Mouse (Mus musculus) intestine, embryonic 15.5 days (tissue): ENCODE measurements around the gene Far1. TPM values are rescaled to one million over a fixed set of nuclear protein-coding genes. Genes with fewer than 3 reads are reported as not detected.

ENCODE experiments used
- ATAC-seq: fragments of 200-750 bp; cut with Nextera tagmentation; 2 replicates; pipeline ENCODE4 v1.8.0; 2017; ENCODE audit warnings: moderate TSS enrichment, moderate library complexity
- H3K27ac ChIP-seq: fragments of 300-500 bp; sonication (generic); 2 replicates; pipeline ENCODE4 v1.5.1; 2015; ENCODE audit warnings: mild to moderate bottlenecking, inconsistent platforms
- H3K27me3 ChIP-seq: fragments of 300-500 bp; sonication (generic); replicated peaks from 2 replicates; pipeline ENCODE4 v1.6.1; 2015; ENCODE audit warnings: inconsistent platforms
- H3K36me3 ChIP-seq: fragments of 300-500 bp; sonication (generic); 2 replicates; pipeline ENCODE4 v1.6.1; 2015; ENCODE audit warnings: inconsistent platforms
- H3K4me1 ChIP-seq: fragments of 300-500 bp; sonication (generic); replicated peaks from 2 replicates; pipeline ENCODE4 v1.6.1; 2015; ENCODE audit warnings: inconsistent platforms
- H3K4me2 ChIP-seq: fragments of 300-500 bp; sonication (generic); replicated peaks from 2 replicates; pipeline ENCODE4 v1.6.1; 2015; ENCODE audit warnings: mild to moderate bottlenecking, inconsistent platforms
- H3K4me3 ChIP-seq: fragments of 300-500 bp; sonication (generic); replicated peaks from 2 replicates; pipeline ENCODE4 v1.5.1; 2015; ENCODE audit warnings: inconsistent platforms
- H3K9ac ChIP-seq: fragments of 300-500 bp; sonication (generic); 2 replicates; pipeline ENCODE4 v1.6.1; 2015; ENCODE audit warnings: inconsistent platforms
- H3K9me3 ChIP-seq: fragments of 300-500 bp; sonication (generic); 2 replicates; pipeline ENCODE4 v1.6.1; 2016; ENCODE audit warnings: inconsistent platforms
- whole genome bisulfite sequencing: fragments of 180-500 bp; shearing (Covaris S2); methylation state at CpG from one replicate; pipeline ENCODE4 v1.1.7; 2015; 5-methylcytosine and 5-hydroxymethylcytosine counted together
- polyA plus RNA-seq: library from polyadenylated mRNA; unstranded; fragments of >200 nt; fragmentation: Nextera tagmentation; extraction: Ambion mirVana; gene quantifications from 2 replicates; pipeline ENCODE4 v1.2.1, GENCODE M21; 2015

Far1 gene
- polyA plus RNA-seq, 1 experiment from 2014 or later: 63.2 TPM

- ATAC-seq: no peak
- Histone ChIP-seq H3K27me3 (no peaks in the 10 kb centered on the region), H3K9ac (peak overlapping the region; percentile 52), H3K4me2 (peak overlapping the region; percentile 78), H3K4me3 (peak overlapping the region; percentile 90), H3K36me3 (no peaks in the 10 kb centered on the region), H3K27ac (peak overlapping the region; percentile 49; the same call in 1 of the 2 replicates), H3K4me1 (0 out of 2 replicates have a peak, but pooled peaks cover 4% of the 10 kb centered on the region), H3K9me3 (no peaks in the 10 kb centered on the region)
- 13% methylated on average over 20 of the region's 20 CpGs for WGBS
These were observed 928 bp upstream of the Far1 start for GRCm38 (mm10) chr7:113512527-113513285.

- under 1% methylated on average over 44 of the region's 45 CpGs for WGBS
- Histone ChIP-seq H3K4me1 (0 out of 2 replicates have a peak, but pooled peaks cover 4% of the 10 kb centered on the region), H3K4me3 (peak overlapping the region; percentile 90), H3K9me3 (no peaks in the 10 kb centered on the region), H3K4me2 (peak overlapping the region; percentile 71), H3K36me3 (no peaks in the 10 kb centered on the region), H3K9ac (peak overlapping the region; percentile 84), H3K27me3 (no peaks in the 10 kb centered on the region), H3K27ac (peak overlapping the region; percentile 94)
- peak; percentile 89 for ATAC-seq
These were observed 472 bp downstream of the Far1 start for GRCm38 (mm10) chr7:113513963-113514649.

- no peaks in the 10 kb centered on the region for H3K27me3 ChIP-seq
- no peaks in the 10 kb centered on the region for H3K9me3 ChIP-seq
- H3K27ac ChIP-seq: no peak overlapping the region
- 80% methylated on average over 4 of the region's 4 CpGs for WGBS
- 0 out of 2 replicates have a peak, but pooled peaks cover 4% of the 10 kb centered on the region for H3K4me1 ChIP-seq
- no peak overlapping the region for H3K9ac ChIP-seq
- ATAC-seq: no peak
- H3K36me3 ChIP-seq: no peaks in the 10 kb centered on the region
- H3K4me2 ChIP-seq: no peak overlapping the region
- H3K4me3 ChIP-seq: no peak overlapping the region
These were observed 2.2 kb downstream of the Far1 start for GRCm38 (mm10) chr7:113515831-113516230.

- no peak overlapping the region for H3K9ac ChIP-seq
- no peaks in the 10 kb centered on the region for H3K36me3 ChIP-seq
- H3K27ac ChIP-seq: no peak overlapping the region
- H3K4me3 ChIP-seq: no peak overlapping the region
- no peaks in the 10 kb centered on the region for H3K27me3 ChIP-seq
- H3K4me1 ChIP-seq: 0 out of 2 replicates have a peak, but pooled peaks cover 4% of the 10 kb centered on the region
- no peak for ATAC-seq
- WGBS: 69% methylated on average over 3 of the region's 3 CpGs
- H3K4me2 ChIP-seq: no peak overlapping the region
- no peaks in the 10 kb centered on the region for H3K9me3 ChIP-seq
These were observed 4.8 kb downstream of the Far1 start for GRCm38 (mm10) chr7:113518419-113518818.

- WGBS: 87% methylated on average over 2 of the region's 2 CpGs
- no peak overlapping the region for H3K27ac ChIP-seq
- ATAC-seq: no peak
- H3K4me2 ChIP-seq: no peak overlapping the region
- no peak overlapping the region for H3K9ac ChIP-seq
- no peaks in the 10 kb centered on the region for H3K27me3 ChIP-seq
- H3K4me1 ChIP-seq: 0 out of 2 replicates have a peak, but pooled peaks cover 4% of the 10 kb centered on the region
- no peak overlapping the region for H3K4me3 ChIP-seq
- H3K36me3 ChIP-seq: no peaks in the 10 kb centered on the region
- H3K9me3 ChIP-seq: no peaks in the 10 kb centered on the region
These were observed 5.3 kb downstream of the Far1 start for GRCm38 (mm10) chr7:113518961-113519360.

GRCm38 (mm10) chr7:113543158-113543557, 29.5 kb downstream of the Far1 start:
- Histone ChIP-seq H3K4me3 (no peak overlapping the region), H3K27ac (no peak overlapping the region), H3K4me2 (no peak overlapping the region), H3K4me1 (no peaks in the 10 kb centered on the region), H3K36me3 (peaks cover 8% of the 10 kb centered on the region; the same call in 1 of the 2 replicates), H3K9ac (no peak overlapping the region), H3K27me3 (no peaks in the 10 kb centered on the region), H3K9me3 (no peaks in the 10 kb centered on the region)
- WGBS: 38% methylated on average over 1 of the region's 1 CpGs
- no peak for ATAC-seq

GRCm38 (mm10) chr7:113551742-113552463, 38.3 kb downstream of the Far1 start:
- peaks cover 4% of the 10 kb centered on the region; the same call in 1 of the 2 replicates for H3K36me3 ChIP-seq
- no peak overlapping the region for H3K9ac ChIP-seq
- H3K9me3 ChIP-seq: no peaks in the 10 kb centered on the region
- H3K4me3 ChIP-seq: no peak overlapping the region
- no peaks in the 10 kb centered on the region for H3K4me1 ChIP-seq
- H3K27ac ChIP-seq: no peak overlapping the region
- H3K27me3 ChIP-seq: no peaks in the 10 kb centered on the region
- ATAC-seq: no peak
- no peak overlapping the region for H3K4me2 ChIP-seq

GRCm38 (mm10) chr7:113552508-113552907, 38.9 kb downstream of the Far1 start:
- WGBS: 91% methylated on average over 2 of the region's 2 CpGs
- H3K4me1 ChIP-seq: no peaks in the 10 kb centered on the region
- H3K27ac ChIP-seq: no peak overlapping the region
- peaks cover 4% of the 10 kb centered on the region; the same call in 1 of the 2 replicates for H3K36me3 ChIP-seq
- no peaks in the 10 kb centered on the region for H3K9me3 ChIP-seq
- H3K9ac ChIP-seq: no peak overlapping the region
- H3K4me3 ChIP-seq: no peak overlapping the region
- no peak for ATAC-seq
- H3K27me3 ChIP-seq: no peaks in the 10 kb centered on the region
- H3K4me2 ChIP-seq: no peak overlapping the region

GRCm38 (mm10) chr7:113556138-113556537, 42.5 kb downstream of the Far1 start:
- no peak overlapping the region for H3K4me2 ChIP-seq
- no peaks in the 10 kb centered on the region for H3K27me3 ChIP-seq
- no peak for ATAC-seq
- no peaks in the 10 kb centered on the region for H3K4me1 ChIP-seq
- H3K4me3 ChIP-seq: no peak overlapping the region
- H3K36me3 ChIP-seq: no peaks in the 10 kb centered on the region
- H3K9me3 ChIP-seq: no peaks in the 10 kb centered on the region
- no peak overlapping the region for H3K9ac ChIP-seq
- H3K27ac ChIP-seq: no peak overlapping the region
- 50% methylated on average over 1 of the region's 1 CpGs for WGBS

GRCm38 (mm10) chr7:113566892-113567291, 53.3 kb downstream of the Far1 start:
- H3K4me3 ChIP-seq: no peak overlapping the region
- no peak overlapping the region for H3K9ac ChIP-seq
- no peaks in the 10 kb centered on the region for H3K9me3 ChIP-seq
- no peak for ATAC-seq
- no peaks in the 10 kb centered on the region for H3K27me3 ChIP-seq
- no peak overlapping the region for H3K27ac ChIP-seq
- no peak overlapping the region for H3K4me2 ChIP-seq
- no peaks in the 10 kb centered on the region for H3K4me1 ChIP-seq
- WGBS: 84% methylated on average over 1 of the region's 1 CpGs
- H3K36me3 ChIP-seq: peaks cover 4% of the 10 kb centered on the region; the same call in 1 of the 2 replicates

GRCm38 (mm10) chr7:113571121-113571520, 57.5 kb downstream of the Far1 start:
- Histone ChIP-seq H3K9me3 (no peaks in the 10 kb centered on the region), H3K4me1 (no peaks in the 10 kb centered on the region), H3K36me3 (no peaks in the 10 kb centered on the region), H3K4me2 (no peak overlapping the region), H3K9ac (no peak overlapping the region), H3K4me3 (no peak overlapping the region), H3K27me3 (no peaks in the 10 kb centered on the region), H3K27ac (no peak overlapping the region)
- no peak for ATAC-seq
- 52% methylated on average over 6 of the region's 6 CpGs for WGBS

GRCm38 (mm10) chr7:113572741-113573140, 59.1 kb downstream of the Far1 start:
- 57% methylated on average over 2 of the region's 2 CpGs for WGBS
- Histone ChIP-seq H3K9me3 (no peaks in the 10 kb centered on the region), H3K4me2 (no peak overlapping the region), H3K4me1 (no peaks in the 10 kb centered on the region), H3K36me3 (no peaks in the 10 kb centered on the region), H3K27me3 (no peaks in the 10 kb centered on the region), H3K9ac (no peak overlapping the region), H3K4me3 (no peak overlapping the region), H3K27ac (no peak overlapping the region)
- no peak for ATAC-seq
